Mouse (Mus musculus): Measurements from ENCODE around the gene Kcnk10.

DNA sequence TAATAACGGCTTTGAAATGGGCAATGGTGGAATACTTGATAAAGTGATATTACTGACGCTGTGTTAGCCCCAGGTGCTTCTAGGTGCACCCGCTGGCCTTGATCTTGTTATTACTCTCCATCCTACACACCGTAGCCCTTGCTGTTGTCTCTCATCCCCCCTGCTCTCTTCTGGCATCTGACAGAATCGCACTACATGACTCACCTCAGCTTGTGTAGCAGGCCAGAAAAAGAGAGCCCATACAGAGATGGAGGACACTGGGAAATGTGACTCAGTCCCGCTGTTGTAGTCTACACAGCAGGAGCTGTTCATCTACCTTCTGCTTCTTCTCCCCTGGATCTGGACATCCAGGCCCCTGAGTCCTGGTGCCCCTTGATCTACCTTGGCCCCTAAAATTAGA is 28.1 kb downstream of the Kcnk10 start:
- TF ChIP-seq CTCF (IDR thresholded peaks at IDR 0.05; ENCODE audit: borderline replicate concordance, control insufficient read depth, extremely low read depth, insufficient read depth, low read length, poor library complexity) (no peak), POLR2A (IDR thresholded peaks at IDR 0.05; ENCODE audit: control insufficient read depth, extremely low read depth, insufficient read depth, low read length, poor library complexity) (no peak)

Measured in thymus, adult 2 months (tissue).